Mouse (Mus musculus) layer of hippocampus, adult 8-10 months (tissue): Measurements from ENCODE around the gene Dmpk. TPM values are rescaled to one million over a fixed set of nuclear protein-coding genes. Genes with fewer than 3 reads are reported as not detected.
A peak's percentile ranks its signal among the peaks of the same experiment; 100 is the strongest.

ENCODE experiments used
- DNase-seq, 2 experiments: peaks; one replicate each; pipeline ENCODE4 v3.0.0; 2022; ENCODE audit warnings: low spot score in 2 of 2
- total RNA-seq, 4 experiments: library from RNA; stranded (reverse); gene quantifications; 2 replicates each; pipeline ENCODE4 v1.2.4; 2022

The Dmpk gene
- total RNA-seq, 4 experiments from 2014 or later, result 35.6 to 55.8 (median 45.3) TPM

DNA sequence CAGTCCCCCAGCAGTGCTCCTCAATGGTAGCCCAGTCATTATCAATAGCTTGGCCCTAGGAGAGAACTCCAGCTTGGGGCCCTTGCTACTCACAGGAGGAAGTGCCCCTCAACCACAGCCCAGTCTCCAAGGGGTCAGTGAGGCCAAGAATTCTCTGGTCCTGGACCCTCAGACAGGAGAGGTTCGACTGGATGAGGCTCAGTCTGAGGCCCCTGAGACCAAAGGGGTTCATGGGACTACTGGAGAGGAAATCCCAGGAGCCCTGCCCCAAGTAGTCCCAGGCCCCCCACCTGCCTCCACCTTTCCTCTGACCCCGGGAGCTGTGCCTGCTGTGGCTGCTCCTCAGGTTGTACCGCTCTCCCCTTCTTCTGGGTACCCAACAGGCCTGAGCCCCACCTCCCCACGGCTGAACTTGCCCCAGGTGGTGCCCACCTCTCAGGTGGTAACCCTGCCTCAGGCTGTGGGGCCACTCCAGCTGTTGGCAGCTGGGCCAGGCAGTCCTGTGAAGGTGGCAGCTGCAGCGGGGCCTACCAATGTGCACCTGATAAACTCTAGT is 12.8 kb downstream of the Dmpk start:
- DNase-seq, result no peak

DNA sequence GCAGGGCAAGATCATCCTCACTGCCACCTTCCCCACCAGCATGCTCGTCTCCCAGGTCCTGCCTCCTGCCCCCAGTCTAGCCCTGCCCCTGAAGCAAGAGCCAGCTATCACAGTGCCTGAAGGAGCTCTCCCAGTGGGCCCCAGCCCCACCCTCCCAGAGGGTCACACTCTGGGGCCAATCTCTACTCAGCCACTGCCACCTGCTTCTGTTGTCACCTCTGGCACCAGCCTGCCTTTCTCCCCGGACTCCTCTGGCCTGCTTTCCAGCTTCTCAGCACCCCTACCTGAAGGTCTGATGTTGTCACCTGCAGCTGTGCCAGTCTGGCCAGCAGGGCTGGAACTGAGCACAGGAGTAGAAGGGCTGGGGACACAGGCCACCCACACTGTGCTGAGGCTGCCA is 13.6 kb downstream of the Dmpk start:
- no peak for DNase-seq

DNA sequence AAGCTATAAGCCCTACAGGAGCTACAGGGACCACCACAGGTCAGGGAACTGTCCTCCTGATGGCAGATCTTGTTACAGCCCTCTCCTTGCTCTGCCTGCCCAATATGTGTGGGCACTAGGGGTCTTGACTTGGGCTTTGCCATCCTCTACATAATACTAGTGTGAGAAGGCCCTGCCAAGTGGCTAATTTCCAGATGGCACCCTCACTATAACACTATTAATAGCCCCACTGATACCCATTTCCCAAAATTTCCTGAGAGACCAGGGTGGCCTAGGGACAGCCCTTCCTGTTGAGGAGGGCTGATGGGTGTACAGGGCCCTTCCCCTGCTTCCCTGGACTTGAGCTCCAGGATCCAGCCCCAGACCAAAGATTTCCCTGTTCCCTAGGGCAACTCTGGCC is 14.2 kb downstream of the Dmpk start:
- no peak for DNase-seq

DNA sequence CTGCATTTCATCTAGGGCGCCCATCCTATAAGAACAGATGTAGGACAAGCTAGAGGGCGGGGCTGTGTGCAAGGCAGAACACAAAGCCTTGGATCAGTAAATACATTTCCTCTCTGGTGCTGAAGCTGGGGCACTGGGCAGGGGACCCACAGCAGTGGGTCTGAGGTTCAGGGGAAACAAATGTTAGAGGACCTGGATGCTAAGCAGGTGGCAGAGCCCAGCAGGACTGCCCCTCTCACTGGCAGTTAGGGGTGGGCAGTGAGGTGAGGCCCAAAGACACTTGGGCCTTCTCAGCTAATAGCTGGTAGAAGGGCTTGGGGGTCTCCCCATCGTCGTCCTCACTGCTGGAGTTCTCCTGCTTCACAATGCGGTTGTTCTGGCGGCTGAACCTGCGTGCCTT is 15.2 kb downstream of the Dmpk start:
- DNase-seq, result no peak

DNA sequence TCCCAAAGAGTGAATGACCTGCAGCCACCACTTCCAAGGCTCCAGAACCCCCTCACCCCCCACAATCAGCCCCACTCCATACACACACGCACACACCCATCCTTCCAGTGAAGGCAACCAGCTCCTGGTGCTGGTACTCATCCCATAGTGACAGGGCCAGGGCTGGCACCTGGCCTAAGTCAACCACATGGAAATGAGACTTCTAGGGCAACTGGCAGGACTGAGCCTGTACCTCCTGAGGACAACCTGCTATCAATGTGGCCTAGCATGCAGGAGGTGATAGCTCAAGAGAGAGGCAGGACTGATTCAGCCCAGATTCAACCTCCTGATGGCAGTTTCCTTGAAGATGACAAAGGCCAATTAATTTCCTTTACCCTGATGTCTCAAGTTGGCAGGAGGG is 16.6 kb downstream of the Dmpk start:
- DNase-seq, result no peak

DNA sequence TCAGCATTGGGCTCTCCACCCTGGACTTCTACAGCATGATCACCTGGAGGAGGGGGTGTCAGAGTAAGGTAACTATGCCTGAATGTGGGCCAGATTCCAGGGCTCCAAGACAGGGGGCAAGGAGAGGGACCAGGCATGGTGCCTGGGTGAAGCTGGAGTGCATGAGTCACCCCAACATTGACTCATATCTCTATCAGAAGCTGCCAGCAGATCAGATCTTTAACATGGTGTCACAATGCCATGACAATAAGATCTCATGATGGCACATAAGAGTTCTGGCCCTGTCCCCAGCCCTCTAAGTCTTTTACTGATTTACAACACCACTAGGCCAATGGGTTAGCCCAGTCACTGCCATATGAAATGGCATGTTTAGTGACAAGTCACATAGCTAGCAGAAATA is 20.1 kb downstream of the Dmpk start:
- no peak for DNase-seq

DNA sequence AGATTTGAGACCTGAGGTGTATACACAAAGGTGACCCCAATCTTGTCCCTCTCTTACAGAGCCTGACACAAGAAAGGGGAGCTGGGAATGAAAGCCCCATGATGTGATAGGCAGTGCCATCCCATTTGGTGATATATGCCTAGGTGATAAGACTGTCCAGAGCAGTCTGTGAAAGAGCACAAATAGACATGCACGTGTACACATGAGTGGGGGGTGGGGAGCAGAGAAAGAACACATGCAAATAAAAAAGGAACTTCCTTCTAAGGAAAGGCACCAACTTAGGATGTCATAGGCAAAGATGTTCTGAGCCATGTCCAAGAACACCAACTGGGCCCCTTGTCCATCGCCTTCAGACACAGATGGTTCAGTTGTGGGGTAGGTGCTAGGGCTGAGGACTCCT is 20.8 kb downstream of the Dmpk start:
- DNase-seq, result no peak

DNA sequence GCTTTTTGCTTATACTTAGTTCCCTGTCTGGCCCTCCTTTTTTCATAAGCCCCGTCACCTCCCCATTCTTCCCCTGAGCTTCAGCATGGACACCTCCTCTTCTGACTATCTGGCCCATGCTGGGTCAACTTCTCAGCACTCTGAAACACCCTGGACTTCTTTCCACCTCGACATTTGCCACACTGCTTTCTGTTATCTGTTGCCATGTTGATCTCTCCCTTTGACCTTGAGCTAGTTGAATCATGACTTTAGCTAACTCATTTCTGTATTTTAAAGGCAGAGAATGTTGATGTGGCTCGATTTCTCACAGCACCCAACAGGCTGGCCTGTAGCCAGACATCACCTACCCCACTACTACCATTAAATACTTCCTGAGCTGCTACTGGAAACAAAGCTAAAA is 23.8 kb downstream of the Dmpk start:
- DNase-seq, result no peak

DNA sequence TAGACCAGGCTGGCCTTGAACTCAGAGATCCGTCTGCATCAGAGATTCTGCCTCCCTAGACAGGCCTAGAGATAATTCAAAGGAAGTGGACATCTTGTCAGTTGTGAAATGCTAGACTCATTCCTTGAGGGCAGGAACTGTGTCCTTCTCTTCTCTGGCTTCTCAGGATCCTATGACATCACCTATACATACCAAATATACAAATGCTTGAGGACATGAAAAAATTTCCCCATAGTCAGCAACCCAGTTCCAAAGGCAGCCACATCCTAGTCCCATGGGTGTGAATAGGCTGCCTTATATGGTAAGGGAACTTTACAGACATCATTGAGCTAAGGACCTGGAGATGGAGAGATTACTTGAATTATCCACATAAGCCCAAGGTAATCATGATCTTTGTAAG is 25.9 kb downstream of the Dmpk start:
- no peak for DNase-seq

DNA sequence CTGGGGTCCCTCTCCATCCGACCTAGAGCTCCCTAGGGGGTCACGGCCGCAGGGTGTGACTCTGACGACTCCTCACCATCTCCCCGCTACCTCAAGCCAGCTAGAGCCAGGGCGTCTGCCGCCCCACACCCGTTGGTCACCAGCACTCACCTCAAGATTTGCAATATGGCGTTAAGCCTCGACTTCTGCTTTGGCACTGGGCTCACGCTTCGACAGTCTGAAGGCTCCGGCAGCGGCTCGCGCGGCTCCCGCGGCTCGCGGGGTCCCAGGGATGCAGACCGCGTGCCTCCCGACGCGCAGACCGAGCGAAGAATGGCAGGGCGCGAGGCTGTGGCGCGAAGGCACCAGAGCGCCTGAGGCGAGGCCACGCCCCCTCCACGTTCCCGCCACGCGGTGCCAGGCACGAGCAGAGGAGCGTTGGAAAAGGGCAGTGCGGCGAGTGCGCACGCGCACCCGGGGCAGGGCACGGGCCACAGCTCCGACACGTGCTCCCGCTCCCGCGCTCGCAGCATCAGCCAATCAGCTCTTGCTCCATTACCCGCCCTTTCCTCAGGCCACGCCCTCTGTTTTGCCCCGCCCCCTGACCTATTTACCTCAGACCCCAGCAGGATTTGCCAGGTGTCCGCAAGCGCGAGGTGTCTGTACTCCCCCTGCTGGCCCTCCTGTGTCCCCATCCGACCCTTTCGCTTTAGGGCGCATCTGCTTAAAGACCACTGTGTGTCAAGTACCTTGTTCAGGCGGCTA is 34.6 kb downstream of the Dmpk start, which contains the start of gene Gm4969:
TSS of gene Gm4969 (minus strand) at position 341 of the 744 bp plus-strand sequence.
- peak; percentile 41 to 51 for DNase-seq

DNA sequence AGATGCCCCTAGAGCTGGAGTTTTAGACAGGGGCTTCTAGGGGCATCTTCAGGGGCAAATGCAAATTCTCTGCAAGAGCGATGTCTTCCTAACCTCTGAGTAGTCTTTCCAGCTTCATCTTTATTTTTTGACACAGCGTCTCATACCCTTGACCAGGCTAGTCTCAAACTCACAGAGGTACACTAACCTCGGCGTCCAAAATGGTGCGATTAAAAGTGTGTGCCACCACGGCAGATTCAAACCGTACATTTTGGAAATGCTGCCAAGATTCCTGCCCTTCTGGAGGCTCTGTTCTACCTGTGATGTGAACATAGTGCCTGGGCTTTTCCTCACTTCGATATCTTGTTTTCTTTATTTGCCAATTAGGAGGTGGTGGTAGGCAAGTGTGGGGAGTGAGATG is 35.4 kb downstream of the Dmpk start:
- no peak for DNase-seq

DNA sequence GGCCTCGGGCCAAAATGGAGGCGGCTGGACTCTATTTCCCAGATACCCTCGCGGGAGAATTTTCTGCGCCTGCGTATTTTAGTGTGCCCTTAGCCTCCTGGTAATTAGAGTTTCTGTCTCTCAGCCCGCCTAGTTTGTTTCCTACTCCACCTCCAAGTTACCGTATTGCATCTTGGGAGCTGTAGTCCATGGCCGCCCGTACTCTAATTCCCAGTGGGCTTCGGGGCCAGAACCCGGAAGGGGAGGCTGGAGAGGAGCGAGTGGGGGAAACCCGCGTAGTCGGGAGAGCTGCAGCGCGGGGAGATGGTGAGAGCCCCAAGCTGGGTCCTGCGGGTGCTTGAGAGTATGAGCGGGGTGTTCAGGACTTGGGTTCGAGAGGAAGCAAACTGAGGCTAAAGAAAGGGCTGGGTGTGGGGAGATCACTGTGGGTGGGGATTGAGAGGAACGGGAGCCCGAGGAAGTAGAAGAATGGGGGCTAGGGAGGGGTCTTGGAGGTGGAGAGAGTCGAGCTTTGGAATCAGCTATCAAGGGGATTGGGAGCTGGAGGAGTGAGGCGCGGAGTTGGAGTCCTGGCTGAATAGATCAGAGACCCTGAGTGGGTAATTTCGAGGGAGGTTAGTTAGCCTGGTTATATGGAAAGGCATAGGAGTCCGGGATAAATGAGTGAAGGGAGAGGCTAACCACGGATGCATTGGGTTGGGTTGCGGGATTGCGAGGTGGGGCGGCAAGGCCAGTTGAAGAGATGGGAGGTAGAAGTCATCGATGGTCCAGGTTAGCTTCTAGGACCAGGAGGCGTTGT is 36.2 kb downstream of the Dmpk start, which contains the start of gene Fbxo46:
TSS of gene Fbxo46 (plus strand) at position 229 of the 799 bp plus-strand sequence.
- peak; percentile 94 to 96 for DNase-seq

DNA sequence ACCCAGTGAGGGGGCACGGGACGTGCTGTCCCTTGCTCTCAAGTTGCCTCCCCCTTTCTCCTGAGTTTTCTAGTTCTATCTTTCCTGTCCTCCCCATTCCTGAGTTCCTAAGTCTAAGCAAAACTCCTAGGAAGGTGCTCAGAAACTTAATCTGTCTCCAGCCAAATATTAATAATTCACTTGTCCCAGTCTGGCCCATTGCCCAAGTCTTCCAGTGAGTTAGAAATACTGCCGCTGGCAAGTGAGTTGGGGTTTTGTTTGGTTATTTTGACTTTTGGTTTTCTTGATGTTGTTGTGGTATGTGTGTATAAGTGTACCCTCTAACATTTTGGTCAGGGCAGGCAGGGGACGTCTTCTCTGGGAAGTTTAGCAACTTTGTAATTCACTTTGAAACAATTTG is 38.0 kb downstream of the Dmpk start:
- DNase-seq, result no peak

DNA sequence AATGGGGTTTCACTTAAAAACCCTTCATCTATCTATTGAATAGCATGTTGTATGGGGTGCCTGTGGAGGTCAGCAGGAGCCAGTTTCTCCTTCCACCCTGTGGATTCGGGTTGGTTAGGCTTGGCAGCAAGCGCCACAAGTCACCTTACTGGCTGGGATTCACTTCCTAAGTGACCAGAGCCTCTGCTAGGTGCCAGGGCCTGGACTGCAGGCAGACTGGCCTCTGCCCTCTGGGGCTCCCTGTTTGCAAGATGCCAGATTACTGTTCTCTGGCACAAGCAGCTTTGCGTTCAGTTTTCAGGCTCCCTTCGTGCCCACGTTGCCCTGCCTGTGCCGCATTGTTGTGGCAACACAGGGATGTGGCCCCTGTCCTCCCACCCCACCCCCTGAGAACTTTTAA is 41.1 kb downstream of the Dmpk start:
- DNase-seq, result no peak

DNA sequence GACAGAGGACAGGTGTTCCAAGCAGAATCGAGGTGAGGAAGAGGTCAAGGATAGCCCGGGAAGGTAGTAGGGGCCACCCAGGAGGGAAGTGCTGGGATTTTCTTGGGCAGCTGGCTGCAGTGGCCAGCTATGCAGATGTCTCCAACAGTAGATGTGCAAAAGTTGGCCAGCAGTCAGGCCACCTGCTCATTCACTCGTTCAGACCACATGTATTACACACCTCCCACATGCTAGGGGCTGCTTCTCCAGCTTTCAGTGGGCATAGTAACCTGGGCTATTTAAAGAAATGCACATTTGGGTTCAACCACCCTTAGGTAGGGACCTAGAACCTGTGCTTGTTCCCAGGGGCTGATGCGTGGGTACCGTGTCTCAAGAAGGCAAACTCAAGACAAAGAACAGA is 44.1 kb downstream of the Dmpk start:
- no peak for DNase-seq

DNA sequence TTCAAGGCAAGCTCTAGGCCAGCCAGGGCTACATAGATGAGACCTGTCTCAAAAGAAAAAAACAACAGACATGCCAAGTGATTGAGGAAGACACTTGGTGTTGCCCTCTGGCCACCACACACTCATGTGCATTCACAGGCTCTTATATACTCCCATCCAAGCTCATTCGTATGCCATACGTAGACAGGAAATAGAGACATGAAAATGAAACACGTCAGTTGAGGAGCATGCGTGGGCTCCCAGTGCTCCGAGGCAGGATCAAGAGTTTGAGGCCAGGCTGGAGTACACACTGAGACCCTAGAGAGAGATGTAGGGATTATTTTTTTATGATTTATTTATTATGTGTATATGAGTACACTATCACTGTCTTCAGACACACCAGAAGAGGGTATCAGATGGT is 45.7 kb downstream of the Dmpk start:
- no peak for DNase-seq

DNA sequence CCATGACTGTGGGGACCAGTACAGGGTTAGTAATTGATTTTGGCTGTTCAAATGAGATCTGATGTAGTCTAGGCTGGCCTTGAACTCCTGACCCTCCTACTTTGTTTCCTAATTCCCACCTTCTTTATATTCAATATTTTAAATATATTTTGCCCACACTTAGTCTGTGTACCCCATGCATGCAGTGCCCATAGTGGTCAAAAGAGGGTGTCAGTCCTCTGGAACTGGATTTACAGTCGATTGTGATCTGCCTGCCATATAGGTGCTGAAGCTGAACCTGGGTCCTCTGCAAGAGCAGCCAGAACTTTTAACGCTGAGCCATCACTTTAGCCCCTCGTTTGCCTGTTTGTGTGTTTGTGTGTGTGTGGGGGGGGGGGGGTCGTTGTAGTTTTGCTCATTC is 47.0 kb downstream of the Dmpk start:
- no peak for DNase-seq

DNA sequence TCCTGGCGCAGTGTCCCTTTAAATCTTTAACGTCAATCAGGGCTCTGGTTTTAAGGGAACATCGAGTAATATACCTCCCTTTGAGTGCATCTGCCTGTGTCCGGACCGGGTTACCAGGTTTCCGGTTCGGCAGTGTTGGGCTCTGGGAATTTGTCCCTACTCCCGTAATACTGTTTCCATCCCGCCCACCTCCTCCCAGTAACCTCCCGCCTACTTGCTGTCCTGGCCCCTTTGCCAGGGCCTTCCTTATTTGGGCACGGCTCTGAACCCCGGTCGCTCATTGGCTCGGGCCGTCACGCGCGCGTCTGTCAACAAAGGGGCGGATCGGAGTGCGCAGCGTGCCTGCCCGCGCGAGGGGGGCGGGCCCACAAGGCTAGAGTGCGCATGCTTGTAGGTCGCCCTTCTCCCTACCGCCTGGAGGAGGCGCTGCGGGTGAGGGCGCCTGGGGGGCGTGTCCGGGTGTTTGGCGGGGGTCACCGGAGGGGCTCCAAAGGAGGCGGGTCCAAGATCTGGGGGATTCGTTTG is 47.7 kb downstream of the Dmpk start:
- peak; percentile 96 to 98 for DNase-seq

DNA sequence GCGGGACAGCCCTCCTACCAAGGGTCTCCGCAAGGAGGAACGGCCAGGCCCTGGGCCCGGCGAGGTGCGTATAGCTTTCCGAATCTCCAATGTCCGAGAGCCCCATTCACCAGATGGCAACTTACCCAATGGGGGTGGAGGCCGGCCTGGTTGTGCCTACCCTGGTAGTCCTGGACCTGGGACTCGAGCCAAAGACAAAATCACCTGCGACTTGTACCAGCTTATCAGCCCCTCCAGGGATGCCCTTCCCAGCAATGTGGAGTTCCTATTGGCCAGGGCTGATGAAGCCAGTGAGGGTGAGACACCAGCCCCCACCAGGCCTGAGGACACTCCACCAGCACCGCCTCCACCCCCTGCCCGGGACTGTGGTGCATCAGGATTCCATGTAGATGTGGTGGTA is 52.5 kb downstream of the Dmpk start:
- no peak for DNase-seq

DNA sequence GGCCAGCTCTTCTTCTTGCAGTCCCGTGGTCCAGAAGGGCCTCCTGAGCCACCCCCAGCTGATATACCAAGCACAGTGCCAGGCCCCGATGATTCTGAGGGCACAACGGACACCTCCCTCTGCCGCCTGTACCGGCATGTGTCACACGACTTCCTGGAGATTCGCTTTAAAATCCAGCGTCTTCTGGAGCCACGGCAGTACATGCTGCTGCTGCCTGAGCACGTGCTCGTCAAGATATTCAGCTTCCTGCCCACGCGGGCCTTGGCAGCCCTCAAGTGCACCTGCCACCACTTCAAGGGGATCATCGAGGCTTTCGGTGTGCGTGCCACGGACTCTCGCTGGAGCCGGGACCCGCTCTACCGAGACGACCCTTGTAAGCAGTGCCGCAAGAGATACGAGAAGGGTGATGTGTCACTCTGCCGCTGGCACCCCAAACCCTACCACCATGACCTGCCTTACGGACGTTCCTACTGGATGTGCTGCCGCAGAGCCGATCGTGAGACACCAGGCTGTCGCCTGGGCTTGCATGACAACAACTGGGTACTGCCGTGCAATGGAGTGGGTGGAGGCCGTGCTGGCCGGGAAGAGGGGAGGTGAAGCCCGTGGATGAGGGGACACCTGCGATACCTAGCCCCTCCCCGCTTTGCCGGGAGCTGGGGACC is 53.2 kb downstream of the Dmpk start:
- peak in 1 of 2 experiments; percentile 56 for DNase-seq

DNA sequence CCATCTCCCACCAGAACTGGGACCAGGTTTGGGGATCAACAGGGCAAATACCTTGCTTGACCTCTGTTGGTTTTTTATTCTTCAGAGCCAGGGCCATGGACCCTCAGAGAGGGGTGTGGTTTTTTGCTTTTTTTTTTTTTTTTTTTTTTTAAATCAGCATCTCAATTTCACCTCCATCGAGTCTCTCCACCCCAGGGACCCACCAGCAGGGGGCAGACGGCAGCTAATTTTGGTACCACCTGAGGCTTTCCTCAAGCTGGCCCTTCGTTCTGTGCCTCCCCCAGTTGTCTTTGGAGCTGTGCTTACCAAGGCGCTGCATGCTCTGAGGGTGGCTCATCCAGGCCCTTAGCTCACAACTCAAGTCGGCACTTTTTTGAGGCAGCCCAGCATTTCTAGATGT is 53.7 kb downstream of the Dmpk start:
- peak in 1 of 2 experiments; percentile 63 for DNase-seq
